Mouse (Mus musculus) G1E (cell line): ENCODE results near the gene Lemd1. TPM values are rescaled to one million over a fixed set of nuclear protein-coding genes. Genes with fewer than 3 reads are reported as not detected.

Experiments
- ATAC-seq: 2 replicates; pipeline ENCODE4 v1.8.0; 2016; ENCODE audit warnings: mild to moderate bottlenecking; ENCODE audit not compliant: insufficient number of reproducible peaks, poor library complexity, low FRiP score, severe bottlenecking; ENCODE audit errors: extremely low read depth
- DNase-seq: peaks from one replicate; pipeline ENCODE4 v3.0.0; 2012; ENCODE audit warnings: low spot score
- H3K27me3 ChIP-seq: 2 replicates; pipeline ENCODE4 v1.6.1; 2012; ENCODE audit warnings: mild to moderate bottlenecking, low read length, inconsistent platforms; ENCODE audit not compliant: insufficient read depth
- H3K36me3 ChIP-seq: replicated peaks from 2 replicates; pipeline ENCODE3; 2012; ENCODE audit warnings: mild to moderate bottlenecking, inconsistent platforms
- H3K4me1 ChIP-seq: 2 replicates; pipeline ENCODE4 v1.6.1; 2012; ENCODE audit warnings: low read depth, low read length, inconsistent platforms, mixed read lengths; ENCODE audit not compliant: insufficient read depth
- H3K4me3 ChIP-seq: 2 replicates; pipeline ENCODE4 v1.5.1; 2012; ENCODE audit warnings: low read depth, mild to moderate bottlenecking, inconsistent platforms, low read length, moderate library complexity, mixed read lengths
- H3K9me3 ChIP-seq: replicated peaks from 2 replicates; pipeline ENCODE4 v1.6.1; 2012; ENCODE audit warnings: inconsistent platforms
- CTCF ChIP-seq: IDR thresholded peaks from 2 replicates; pipeline ENCODE4 v1.5.1; 2012; ENCODE audit warnings: low read depth, low read length, inconsistent platforms, mixed read lengths
- GATA1 ChIP-seq: IDR thresholded peaks from 2 replicates; pipeline ENCODE4 v1.6.1; 2012; ENCODE audit warnings: borderline replicate concordance, low read length, inconsistent platforms, mixed read lengths
- GATA2 ChIP-seq: IDR thresholded peaks from 2 replicates; pipeline ENCODE4 v1.6.1; 2012; ENCODE audit warnings: low read depth, low read length, inconsistent platforms, borderline replicate concordance
- POLR2AphosphoS5 ChIP-seq: IDR thresholded peaks from 2 replicates; pipeline ENCODE4 v1.6.1; 2012; ENCODE audit warnings: low read depth, low read length, inconsistent platforms; ENCODE audit not compliant: insufficient replicate concordance
- TAL1 ChIP-seq: conservative IDR thresholded peaks from 2 replicates; pipeline ENCODE4 v1.6.1; 2012; ENCODE audit warnings: low read depth, low read length, inconsistent platforms, mixed read lengths
- polyA plus RNA-seq: library from polyadenylated mRNA; stranded (reverse); fragments of >175 nt; gene quantifications from 2 replicates; pipeline ENCODE4 v1.2.3, GENCODE M21; 2012
- total RNA-seq, 2 experiments: library from RNA; stranded (forward) in 1 of 2; stranded (reverse) in 1 of 2; fragments of 200-1000 nt in 1 of 2; fragments of >200 nt in 1 of 2; fragmentation: Nextera tagmentation in 1 of 2; gene quantifications; 2 replicates each; pipeline ENCODE4 v1.2.3; 2014 to 2017

Gene Lemd1
- total and polyA plus RNA-seq, 3 experiments = 0.44 TPM; not detected in 2

DNA sequence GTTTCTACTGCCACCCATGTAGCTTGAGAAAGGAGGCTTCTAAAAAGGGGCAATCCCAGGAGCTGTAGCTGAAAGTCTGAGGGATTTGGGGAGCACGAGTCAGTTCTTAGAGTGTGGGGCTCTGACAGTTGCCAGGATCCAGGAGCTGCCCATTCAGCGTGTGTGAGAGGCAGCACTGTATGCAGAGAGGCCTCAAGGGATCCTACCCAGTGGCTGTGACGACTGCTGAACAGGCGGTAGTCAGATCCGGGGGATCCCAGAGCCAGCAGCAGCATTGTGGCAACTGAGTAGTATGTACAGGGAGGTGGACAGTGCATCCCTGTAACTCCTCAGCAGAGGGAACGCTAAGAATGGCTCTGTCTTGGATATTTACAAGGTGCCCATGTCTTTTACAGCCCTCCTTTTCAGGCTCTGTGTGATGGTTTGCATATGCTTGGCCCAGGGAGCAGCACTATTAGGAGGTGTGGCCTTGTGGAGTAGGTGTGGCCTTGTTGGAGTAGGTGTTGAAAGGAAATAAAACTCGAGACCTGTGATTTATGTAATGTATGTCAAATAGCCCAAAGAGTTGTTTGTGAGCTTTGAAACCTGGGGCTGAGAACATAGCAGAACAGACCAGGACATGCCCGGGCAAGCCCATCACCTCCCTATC, 74.1 kb downstream of the Lemd1 start:
- TF ChIP-seq GATA1 (no peak), GATA2 (no peak), POLR2AphosphoS5 (no peak), CTCF (no peak), TAL1 (no peak)
- H3K4me3 ChIP-seq = no peak overlapping the region
- H3K9me3 ChIP-seq = no peaks in the 10 kb centered on the region
- peaks cover 26% of the 10 kb centered on the region for H3K4me1 ChIP-seq
- DNase-seq (no peak), ATAC-seq (no peak)
- no peaks in the 10 kb centered on the region for H3K36me3 ChIP-seq
- peaks cover 11% of the 10 kb centered on the region for H3K27me3 ChIP-seq

DNA sequence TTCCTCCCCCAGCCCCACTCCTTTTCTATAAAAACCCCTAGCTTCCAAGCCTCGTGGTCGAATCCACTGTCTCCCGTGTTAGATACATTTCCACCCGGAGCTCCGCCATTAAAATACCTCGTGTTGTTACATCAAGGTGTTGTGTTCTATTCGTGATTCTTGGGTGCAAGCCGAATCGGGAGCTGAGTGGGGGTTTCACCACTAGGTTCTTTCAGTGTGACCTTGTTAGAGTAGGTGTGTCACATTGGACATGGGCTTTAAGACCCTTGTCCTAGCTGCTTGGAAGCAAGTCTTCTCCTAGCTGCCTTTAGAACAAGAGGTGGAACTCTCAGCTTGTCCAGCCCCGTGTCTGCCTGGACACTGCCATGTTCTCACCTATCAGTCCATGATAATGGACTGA, 74.7 kb downstream of the Lemd1 start:
- TF ChIP-seq GATA2 (no peak), CTCF (no peak), POLR2AphosphoS5 (no peak), TAL1 (no peak), GATA1 (no peak)
- DNase-seq (no peak), ATAC-seq (no peak)
- H3K36me3 ChIP-seq = no peaks in the 10 kb centered on the region
- no peak overlapping the region for H3K4me3 ChIP-seq
- H3K4me1 ChIP-seq = peaks cover 26% of the 10 kb centered on the region
- H3K27me3 ChIP-seq = peaks cover 11% of the 10 kb centered on the region
- no peaks in the 10 kb centered on the region for H3K9me3 ChIP-seq

DNA sequence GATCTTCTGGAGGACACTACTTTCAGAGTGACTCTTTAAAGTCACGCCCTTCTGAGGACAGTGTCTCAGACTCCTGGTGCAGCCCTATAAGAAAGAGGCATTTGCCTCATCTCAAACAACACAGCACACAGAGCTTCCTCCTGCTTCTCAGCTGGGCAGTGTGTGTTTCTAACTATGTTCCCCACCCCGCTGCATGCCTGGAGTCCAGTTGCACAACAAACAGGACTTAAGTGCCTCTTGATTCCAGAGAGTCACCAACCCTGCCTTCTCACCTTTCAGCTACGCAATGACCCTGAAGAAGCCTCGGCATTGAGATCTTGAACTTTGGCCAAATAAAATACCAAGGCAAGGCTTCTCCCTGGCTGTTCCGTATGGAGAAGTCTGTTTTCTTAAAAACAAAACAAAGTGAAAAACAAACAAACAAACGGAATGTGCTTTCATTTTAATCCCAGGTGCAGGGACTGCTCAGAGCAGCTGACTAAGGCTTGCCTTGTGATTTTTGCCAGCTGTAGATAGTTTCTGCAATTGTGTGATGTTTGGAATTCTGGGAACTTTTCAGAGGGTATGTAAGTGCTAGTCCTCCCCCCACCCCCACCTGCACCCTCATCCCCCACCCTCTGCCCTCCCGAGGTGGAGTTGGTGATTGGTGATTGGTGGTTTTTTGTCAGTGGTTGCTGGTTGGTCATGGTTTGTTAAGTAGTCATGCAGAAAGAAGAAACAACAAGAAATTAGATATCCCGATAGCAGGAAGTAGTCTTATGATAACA, 75.7 kb downstream of the Lemd1 start:
- no peak for DNase-seq
- ATAC-seq = no peak
- Histone ChIP-seq H3K27me3 (peaks cover 15% of the 10 kb centered on the region), H3K9me3 (no peaks in the 10 kb centered on the region), H3K36me3 (no peaks in the 10 kb centered on the region), H3K4me1 (peaks cover 26% of the 10 kb centered on the region), H3K4me3 (no peak overlapping the region)
- TF ChIP-seq CTCF = no peak
- TF ChIP-seq POLR2AphosphoS5 = no peak
- no peak for TF ChIP-seq GATA1
- TF ChIP-seq TAL1 = no peak
- no peak for TF ChIP-seq GATA2

DNA sequence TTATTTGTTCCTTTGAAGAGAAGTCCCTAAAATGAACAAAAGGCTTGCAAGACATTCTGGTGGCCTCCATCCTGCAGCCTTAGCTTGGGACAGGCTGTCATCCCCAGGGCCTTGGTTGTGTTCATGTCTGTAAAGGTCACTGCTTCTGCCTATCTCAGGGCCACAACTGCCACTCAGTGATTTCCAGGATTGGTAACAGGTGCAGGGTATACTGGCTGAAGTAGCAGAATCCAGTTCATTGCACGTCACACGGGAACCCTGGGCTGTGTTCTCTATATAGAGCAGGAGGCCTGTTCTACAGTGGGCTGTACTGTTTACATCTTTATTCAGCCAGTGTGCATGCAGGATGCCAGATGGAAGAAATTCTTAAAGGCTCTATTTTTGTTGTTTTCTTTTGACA, 76.7 kb downstream of the Lemd1 start:
- DNase-seq (no peak), ATAC-seq (no peak)
- H3K9me3 ChIP-seq = no peaks in the 10 kb centered on the region
- no peak overlapping the region for H3K4me3 ChIP-seq
- peaks cover 26% of the 10 kb centered on the region for H3K4me1 ChIP-seq
- peaks cover 8% of the 10 kb centered on the region for H3K27me3 ChIP-seq
- no peaks in the 10 kb centered on the region for H3K36me3 ChIP-seq
- TF ChIP-seq GATA1 (no peak), CTCF (no peak), GATA2 (no peak)

DNA sequence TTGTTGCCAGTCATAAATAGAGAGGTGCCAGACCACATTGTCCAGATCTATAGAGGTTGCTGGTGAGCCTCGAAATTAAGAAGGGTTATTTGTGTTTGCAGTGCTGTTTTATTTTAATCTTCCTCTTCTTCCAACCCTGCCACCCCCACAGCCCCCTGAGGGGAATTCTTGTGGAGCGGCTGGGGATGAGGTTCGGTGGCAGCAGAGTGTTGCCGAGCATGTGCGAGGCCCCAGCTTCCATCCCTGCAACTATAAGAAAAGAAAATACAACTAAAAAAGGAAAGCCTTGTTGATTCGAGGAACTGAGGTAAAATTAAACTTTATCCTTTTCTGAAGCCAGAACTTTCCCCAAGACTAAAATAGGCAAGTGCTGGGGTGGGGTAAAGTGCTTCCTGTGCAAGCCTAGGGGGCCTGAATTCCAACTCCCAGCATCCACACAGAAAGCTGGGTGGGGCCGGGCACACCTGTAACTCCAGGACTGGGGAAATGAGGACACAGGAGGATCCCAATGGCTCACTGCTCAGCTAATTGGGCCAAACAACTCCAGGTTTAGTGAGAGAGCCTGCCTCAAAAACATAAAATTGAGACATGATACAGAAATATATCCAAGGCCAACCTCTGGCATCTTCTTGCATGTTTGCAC, 77.3 kb downstream of the Lemd1 start:
- H3K9me3 ChIP-seq = no peaks in the 10 kb centered on the region
- no peaks in the 10 kb centered on the region for H3K36me3 ChIP-seq
- H3K4me3 ChIP-seq = no peak overlapping the region
- no peak for ATAC-seq
- TF ChIP-seq POLR2AphosphoS5 (no peak), GATA2 (no peak), CTCF (no peak), TAL1 (no peak)
- H3K4me1 ChIP-seq = peaks cover 26% of the 10 kb centered on the region
- DNase-seq = no peak
- peaks cover 8% of the 10 kb centered on the region for H3K27me3 ChIP-seq

DNA sequence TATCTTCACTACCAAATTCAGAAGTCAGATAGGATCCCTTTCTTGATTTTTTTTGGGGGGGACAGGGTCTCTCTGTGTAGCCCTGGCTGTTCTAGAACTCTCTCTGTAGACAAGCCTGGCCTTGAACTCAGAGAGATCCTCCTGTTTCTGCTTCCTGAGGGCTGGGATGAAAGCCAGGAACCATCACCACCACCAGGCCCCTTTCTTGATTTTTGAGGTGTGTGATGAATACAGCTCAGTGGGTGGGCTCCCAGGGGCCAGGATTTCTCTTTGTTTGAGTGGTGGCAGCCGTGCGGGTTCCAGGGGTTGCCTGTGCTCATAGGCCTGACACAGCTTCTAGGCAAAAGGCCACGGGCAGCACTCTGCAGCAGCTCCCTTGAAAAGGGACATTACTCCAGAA, 80.0 kb downstream of the Lemd1 start:
- DNase-seq (no peak), ATAC-seq (no peak)
- Histone ChIP-seq H3K4me3 (no peak overlapping the region), H3K9me3 (no peaks in the 10 kb centered on the region), H3K4me1 (peaks cover 9% of the 10 kb centered on the region), H3K27me3 (peaks cover 3% of the 10 kb centered on the region; the same call in 1 of the 2 replicates), H3K36me3 (no peaks in the 10 kb centered on the region)
- TF ChIP-seq POLR2AphosphoS5 (no peak), CTCF (no peak), GATA2 (no peak)
